Mouse (Mus musculus) urinary bladder, postnatal 4 days (tissue): ENCODE results near the gene Rbms3.

Source experiments
- DNase-seq, 2 experiments: peaks; one replicate each; pipeline ENCODE4 v3.0.0; 2021 to 2022; ENCODE audit warnings: low spot score in 2 of 2

Rbms3 gene

DNA sequence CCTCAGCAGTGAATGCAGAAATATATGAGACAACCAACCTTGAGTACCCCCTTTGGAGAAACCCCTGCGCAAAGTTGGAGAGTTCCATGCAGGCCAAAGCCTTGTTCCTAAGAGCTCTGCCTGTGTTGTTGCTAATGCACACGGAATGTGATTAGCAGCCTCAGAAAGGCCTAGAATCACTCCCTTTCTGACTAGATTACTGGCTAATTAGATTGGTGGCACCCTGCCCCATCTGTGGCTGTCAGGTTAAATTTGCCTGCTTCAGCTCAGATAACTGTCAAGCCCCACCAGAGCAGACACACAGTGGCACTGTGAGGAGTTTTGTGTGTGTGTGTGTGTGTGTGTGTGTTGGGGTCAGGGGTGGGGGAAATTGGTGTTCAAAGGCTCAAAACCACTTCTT lies 724.1 kb downstream of the Rbms3 start:
- no peak for DNase-seq

- DNase-seq = no peak
Measured at GRCm38 (mm10) chr9:116903304-116903993, 726.3 kb downstream of the Rbms3 start.

- DNase-seq = no peak
Measured at GRCm38 (mm10) chr9:116899403-116899802, 730.3 kb downstream of the Rbms3 start.

DNA sequence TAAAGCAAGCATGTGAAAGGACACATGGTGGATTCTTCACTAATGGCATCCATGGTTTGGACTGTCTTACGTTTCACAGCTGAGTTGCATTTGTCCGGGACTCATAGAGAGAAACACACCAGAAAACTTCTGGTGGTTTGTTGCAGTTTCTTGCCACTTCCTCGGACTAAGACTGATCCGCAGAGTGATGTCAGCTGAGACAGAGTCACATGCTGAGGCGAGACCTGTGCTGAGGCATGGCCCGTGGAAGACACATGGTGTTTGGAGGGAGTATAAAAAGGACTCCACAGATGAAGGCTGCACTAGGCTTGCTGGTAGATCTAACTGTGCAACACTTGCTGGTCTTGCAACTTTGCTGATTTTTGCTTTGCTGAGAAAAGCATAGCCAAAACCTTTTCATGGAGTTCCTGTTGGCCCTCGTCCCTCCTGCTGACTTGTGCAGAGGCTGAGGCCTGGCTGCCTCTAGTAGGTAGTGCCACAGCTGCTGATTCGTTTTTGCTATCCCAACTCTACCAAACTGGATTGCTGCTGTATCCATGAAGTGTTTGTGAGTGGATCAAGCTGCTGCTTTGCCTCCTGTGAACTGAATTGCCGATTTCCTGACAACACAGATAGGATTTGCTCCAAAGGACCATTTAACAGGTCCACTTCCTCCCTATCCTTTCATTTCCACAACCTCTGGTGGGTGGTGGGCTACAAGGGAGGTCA lies 742.6 kb downstream of the Rbms3 start:
- DNase-seq = no peak

GRCm38 (mm10) chr9:116885617-116886016 lies 744.1 kb downstream of the Rbms3 start:
- no peak for DNase-seq

- no peak for DNase-seq
Measured at GRCm38 (mm10) chr9:116880503-116880902, 749.2 kb downstream of the Rbms3 start.

GRCm38 (mm10) chr9:116879600-116880457 lies 749.9 kb downstream of the Rbms3 start:
- DNase-seq = no peak

- DNase-seq = no peak
Measured at GRCm38 (mm10) chr9:116876786-116877185, 752.9 kb downstream of the Rbms3 start.

DNA sequence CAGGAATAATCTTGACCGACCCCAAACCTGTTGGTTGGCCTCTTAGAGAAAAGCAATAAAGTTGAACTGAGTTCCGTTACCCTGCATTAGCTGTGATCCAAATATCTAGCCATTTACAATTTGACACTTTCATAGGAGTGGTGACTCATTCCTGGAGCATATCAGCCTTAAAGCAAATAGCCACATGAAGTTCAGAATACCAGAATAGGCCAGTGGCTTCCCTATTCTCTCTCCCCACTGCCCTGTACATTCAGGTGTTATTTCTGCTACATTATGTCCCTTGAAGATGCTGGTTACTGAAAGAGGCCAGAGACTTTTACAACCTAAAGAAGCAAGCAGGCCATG lies 755.8 kb downstream of the Rbms3 start:
- no peak for DNase-seq

- peak; percentile 52 to 67 for DNase-seq
Measured at GRCm38 (mm10) chr9:116873033-116873975, 756.4 kb downstream of the Rbms3 start.

- no peak for DNase-seq
Measured at GRCm38 (mm10) chr9:116872346-116872745, 757.4 kb downstream of the Rbms3 start.

DNA sequence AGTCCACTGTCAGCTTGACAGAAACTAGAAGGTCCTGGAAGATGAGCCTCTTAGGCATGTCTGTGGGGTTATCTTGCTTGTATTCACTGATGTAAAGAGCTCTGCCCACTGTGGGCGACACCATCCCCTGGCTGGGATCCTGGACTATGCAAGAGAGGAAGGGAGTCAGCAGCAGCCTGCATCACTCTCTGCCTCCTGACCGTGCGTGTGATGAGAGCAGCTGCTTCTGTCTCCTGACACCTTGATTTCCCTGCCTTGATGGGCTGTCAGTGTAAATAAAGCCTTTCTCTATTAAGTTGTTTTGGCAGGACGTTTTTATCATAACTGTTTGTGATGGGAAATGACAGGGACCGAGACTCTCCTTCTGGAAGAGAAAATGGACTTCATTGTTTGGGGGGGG lies 758.1 kb downstream of the Rbms3 start:
- no peak for DNase-seq

- no peak for DNase-seq
Measured at GRCm38 (mm10) chr9:116866060-116866459, 763.7 kb downstream of the Rbms3 start.

DNA sequence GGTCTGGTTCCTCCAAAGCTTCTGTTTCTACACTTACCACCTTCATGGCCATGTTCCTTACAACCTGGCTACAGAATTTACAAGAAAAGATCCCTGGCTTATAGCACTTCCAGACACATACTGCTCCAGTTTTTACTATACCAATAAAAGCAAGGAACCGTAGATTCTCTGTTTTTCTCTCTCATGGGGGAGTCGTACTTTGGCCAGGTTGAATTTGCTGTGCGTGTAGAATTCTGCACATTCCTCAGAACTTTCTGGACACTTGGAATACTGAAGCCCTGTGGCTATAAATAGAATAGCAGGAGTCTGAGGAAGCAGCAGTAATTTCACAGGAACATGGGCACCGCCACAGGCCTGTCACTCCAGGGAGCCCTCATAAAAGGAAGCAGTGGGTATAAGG lies 766.1 kb downstream of the Rbms3 start:
- DNase-seq = no peak

GRCm38 (mm10) chr9:116862341-116862740 lies 767.4 kb downstream of the Rbms3 start:
- DNase-seq = no peak

DNA sequence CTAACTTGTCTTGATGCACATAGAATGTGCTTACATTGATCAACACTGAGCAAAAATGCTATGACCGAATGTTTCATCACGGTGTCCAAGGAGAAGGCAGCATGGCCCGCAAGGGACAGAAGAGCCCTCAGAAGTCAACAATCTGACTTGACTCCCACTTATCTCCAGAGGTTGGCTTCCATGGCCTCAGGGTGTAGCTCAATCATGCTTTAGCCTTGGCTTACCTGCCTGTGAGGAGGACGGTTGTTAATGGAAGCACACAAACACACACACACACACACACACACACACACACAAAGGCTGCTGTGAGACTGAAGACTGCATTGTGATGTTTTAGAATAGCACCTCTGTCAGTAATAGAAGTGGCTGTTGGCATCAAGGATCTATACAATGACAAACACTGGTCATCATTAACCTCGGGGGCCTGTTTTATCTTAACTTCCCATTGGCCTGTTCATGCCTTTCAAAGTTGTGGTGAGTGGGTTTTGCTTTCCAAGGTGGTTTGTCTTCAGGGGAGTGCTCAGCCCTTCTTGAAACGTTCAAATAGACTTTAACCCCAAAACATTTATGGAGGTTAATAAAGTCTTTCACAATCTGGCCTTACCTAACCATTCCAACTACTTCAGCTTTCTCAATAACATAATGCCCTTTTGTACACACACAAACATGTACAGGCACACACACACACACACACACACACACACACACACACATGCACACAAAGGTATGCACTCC lies 771.7 kb downstream of the Rbms3 start:
- no peak for DNase-seq

DNA sequence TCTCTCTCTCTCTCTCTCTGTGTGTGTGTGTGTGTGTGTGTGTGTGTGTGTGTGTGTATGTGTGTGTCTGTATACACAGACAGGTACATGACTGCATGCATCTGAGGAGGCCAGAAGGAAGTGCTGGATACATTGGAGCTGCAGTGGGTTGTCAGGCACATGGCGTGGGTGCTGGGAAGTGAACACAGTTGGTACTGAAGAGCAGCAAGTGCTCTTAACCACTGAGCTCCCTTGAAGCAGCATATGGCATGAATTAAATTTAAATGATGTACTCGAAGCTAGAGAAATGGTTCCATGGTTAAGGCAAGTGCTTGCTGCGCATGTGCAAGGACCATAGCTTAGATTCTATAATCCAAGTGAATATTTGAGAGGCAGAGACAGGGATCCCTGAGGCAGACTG lies 772.6 kb downstream of the Rbms3 start:
- no peak for DNase-seq

DNA sequence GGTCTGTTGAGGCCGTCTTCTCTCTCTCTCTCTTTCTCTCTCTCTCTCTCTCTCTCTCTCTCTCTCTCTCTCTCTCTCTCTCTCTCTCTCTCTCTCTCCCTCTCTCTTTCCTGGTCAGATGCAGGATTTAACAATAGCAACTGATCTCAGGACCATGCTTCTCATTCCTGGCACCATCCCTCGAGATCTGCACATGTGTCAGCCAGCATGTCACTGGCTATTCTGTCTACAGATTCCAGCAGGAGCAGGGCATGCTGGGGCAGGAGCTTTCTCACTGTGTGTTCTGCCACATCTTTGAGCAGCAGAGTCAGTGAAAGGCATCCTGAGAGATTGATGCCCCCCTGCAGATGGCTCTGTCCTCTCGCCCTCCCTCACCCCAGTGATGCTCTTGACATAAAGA lies 774.0 kb downstream of the Rbms3 start:
- no peak for DNase-seq

DNA sequence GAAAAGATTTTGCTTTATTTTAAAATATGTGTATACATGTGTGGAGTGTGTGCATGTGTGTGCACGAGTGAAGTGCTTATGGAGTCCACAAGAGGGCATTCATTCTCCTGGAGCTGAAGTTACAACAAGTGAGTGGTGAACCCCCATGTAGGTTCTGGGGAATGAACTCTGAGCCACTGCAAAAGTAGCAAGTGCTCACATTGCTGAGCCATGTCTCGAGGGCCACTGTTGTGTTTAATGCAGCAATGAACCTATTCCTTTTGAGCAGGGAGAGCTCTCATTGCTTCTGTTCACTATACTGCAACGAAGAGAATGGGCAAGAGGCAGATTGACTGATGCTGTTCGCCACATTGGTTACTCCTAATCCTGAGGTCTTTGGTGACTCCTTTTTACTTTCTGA lies 780.8 kb downstream of the Rbms3 start:
- DNase-seq = no peak

- DNase-seq = no peak
Measured at GRCm38 (mm10) chr9:116848166-116848565, 781.5 kb downstream of the Rbms3 start.
